Mouse (Mus musculus) thymus, postnatal 25 days (tissue): ENCODE results near the gene Tec.

Source experiments
- DNase-seq: peaks from one replicate; pipeline ENCODE4 v3.0.0; 2022

The Tec gene

GRCm38 (mm10) chr5:72888260-72888659, 20.0 kb upstream of the Tec start:
- no peak for DNase-seq

GRCm38 (mm10) chr5:72886458-72887222, 18.4 kb upstream of the Tec start:
- DNase-seq: no peak

- DNase-seq: no peak
These were observed 15.4 kb upstream of the Tec start for GRCm38 (mm10) chr5:72883706-72884105.

GRCm38 (mm10) chr5:72882412-72882765, 14.1 kb upstream of the Tec start:
- no peak for DNase-seq

GRCm38 (mm10) chr5:72881748-72882411, 13.6 kb upstream of the Tec start:
- no peak for DNase-seq

- no peak for DNase-seq
These were observed 11.5 kb upstream of the Tec start for GRCm38 (mm10) chr5:72879736-72880135.

GRCm38 (mm10) chr5:72871114-72871513, 2.8 kb upstream of the Tec start:
- DNase-seq: no peak

- no peak for DNase-seq
These were observed 1.7 kb upstream of the Tec start for GRCm38 (mm10) chr5:72869779-72870608.

GRCm38 (mm10) chr5:72867036-72867672, 1.1 kb downstream of the Tec start:
- DNase-seq: no peak

- DNase-seq: no peak
These were observed 1.9 kb downstream of the Tec start for GRCm38 (mm10) chr5:72866260-72866905.

GRCm38 (mm10) chr5:72864654-72865178, 3.6 kb downstream of the Tec start:
- no peak for DNase-seq

GRCm38 (mm10) chr5:72863166-72863565, 5.1 kb downstream of the Tec start:
- peak; percentile 31 for DNase-seq

GRCm38 (mm10) chr5:72861726-72862385, 6.4 kb downstream of the Tec start:
- DNase-seq: no peak

GRCm38 (mm10) chr5:72860899-72861298, 7.4 kb downstream of the Tec start:
- no peak for DNase-seq

GRCm38 (mm10) chr5:72858306-72858705, 10.0 kb downstream of the Tec start:
- DNase-seq: no peak

GRCm38 (mm10) chr5:72857756-72858155, 10.5 kb downstream of the Tec start:
- no peak for DNase-seq

- no peak for DNase-seq
These were observed 11.9 kb downstream of the Tec start for GRCm38 (mm10) chr5:72856255-72856878.

- no peak for DNase-seq
These were observed 12.6 kb downstream of the Tec start for GRCm38 (mm10) chr5:72855685-72856124.

- no peak for DNase-seq
These were observed 13.9 kb downstream of the Tec start for GRCm38 (mm10) chr5:72854141-72854990.

- DNase-seq: no peak
These were observed 14.9 kb downstream of the Tec start for GRCm38 (mm10) chr5:72853365-72853764.
